Mouse (Mus musculus) left cerebral cortex, postnatal 10 days (tissue): ENCODE data around the gene Ptprd. TPM values are rescaled to one million over a fixed set of nuclear protein-coding genes. Genes with fewer than 3 reads are reported as not detected.

Source experiments
- DNase-seq, 2 experiments: peaks; one replicate each; pipeline ENCODE4 v3.0.0; 2021 to 2022; ENCODE audit warnings: low spot score in 2 of 2, mixed read lengths in 1 of 2; ENCODE audit errors: extremely low spot score in 1 of 2
- intact Hi-C: fragments of 180-260 bp; cut with DNase I; formaldehyde crosslinking; loops from one replicate; pipeline ENCODE4 v1.15.1; 2025
- total RNA-seq, 2 experiments: library from RNA; stranded (reverse); gene quantifications; 2 replicates each; pipeline ENCODE4 v1.2.3; 2021

Ptprd gene
- total RNA-seq, 2 experiments from 2014 or later = 402 to 420 TPM

GRCm38 (mm10) chr4:76241140-76241539 is 1970.6 kb downstream of the Ptprd start:
- DNase-seq = no peak
- intact Hi-C loops = no loop called here

DNA sequence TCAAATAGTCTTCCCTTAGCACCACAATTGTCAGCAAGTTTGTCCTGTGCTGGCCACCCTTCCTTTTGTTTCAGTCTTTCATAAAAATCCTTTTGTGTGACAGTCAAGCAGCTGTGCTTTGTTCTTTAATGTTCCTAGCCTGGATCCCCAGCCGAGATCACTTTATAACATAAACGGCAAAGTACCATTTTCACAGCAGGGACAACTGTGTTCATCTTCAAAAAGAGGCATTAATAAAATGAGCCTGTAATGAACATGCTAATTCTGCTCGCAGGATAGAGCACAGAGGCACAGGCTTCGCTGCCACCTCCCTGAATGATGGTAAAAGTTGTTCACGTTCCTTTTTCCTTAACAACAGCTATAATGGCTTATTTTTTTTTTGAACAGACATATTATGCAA is 1972.7 kb downstream of the Ptprd start:
- intact Hi-C loops = no loop called here

GRCm38 (mm10) chr4:76238577-76238976 is 1973.2 kb downstream of the Ptprd start:
- intact Hi-C loops = no loop called here
- no peak for DNase-seq

More for the DNA sequence above, 1972.7 kb downstream of the Ptprd start:
- no peak for DNase-seq

GRCm38 (mm10) chr4:76237827-76238226 is 1973.9 kb downstream of the Ptprd start:
- DNase-seq = no peak
- intact Hi-C loops = no loop called here

GRCm38 (mm10) chr4:76223720-76224119 is 1988.0 kb downstream of the Ptprd start:
- intact Hi-C loops = no loop called here
- DNase-seq = no peak

DNA sequence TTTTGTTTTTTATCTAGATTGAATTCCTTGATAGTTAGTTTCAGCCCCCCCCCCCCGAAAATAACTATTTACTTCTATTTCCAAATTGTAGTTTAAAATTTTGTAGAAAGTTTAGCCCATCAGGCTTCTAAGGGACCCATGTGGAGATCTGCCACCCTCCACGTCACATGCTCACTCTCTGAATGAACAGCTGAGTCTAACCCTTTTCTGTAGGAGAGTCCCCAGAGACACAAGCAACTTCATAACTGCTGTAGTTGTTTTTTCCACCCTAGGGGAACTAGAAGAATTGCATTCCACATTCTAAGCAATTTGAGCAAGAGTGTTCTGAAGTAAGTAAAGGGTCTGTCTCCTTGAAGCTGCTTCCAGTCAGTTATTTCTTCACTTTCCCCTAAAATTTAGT is 1989.2 kb downstream of the Ptprd start:
- no peak for DNase-seq
- intact Hi-C loops = no loop called here

DNA sequence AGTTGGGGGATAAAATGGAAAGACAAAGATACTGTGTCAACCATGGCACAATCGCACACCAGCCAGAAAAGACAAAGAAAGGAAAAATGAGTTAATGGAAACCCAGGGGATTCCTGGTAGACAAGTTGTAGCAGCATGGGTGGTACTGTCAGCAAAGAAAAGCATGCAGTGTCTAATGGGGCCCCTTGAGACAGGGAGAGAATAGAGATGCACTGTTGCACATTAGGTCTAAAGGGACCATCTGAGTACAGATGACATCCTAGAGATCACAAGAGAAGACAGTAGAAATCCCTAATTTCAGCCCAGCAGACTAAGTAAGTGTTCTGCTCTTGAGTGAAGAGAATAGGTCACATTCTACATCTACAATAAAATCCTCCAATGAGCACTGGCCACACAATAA is 1993.7 kb downstream of the Ptprd start:
- intact Hi-C loops = no loop called here
- DNase-seq = no peak

DNA sequence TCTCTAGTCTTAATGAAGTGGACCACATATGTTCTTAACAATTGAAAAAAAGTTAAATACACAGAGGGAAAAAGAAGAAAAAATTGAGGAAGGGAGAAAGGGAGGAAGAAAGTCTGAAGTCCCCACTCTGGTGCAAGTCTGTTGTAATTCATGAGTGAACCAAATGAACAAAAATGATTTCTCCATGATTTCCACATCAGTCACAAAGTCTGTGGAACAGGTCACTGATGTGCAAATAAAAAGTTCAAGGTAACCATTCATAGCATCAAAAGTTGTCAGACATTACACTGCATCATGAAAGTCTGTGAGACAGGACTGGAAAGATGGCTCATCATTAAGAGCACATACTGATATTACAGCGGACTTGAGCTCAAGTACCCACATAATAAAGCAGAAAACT is 1996.6 kb downstream of the Ptprd start:
- intact Hi-C loops = no loop called here
- no peak for DNase-seq

GRCm38 (mm10) chr4:76199321-76199720 is 2012.4 kb downstream of the Ptprd start:
- intact Hi-C loops = loop anchor here (10.0 kb wide), 1 partner anchor 245 kb away; no protein-coding TSS in a partner anchor
- no peak for DNase-seq

- intact Hi-C loops = loop anchor here (10.0 kb wide), 1 partner anchor 250 kb away; no protein-coding TSS in a partner anchor
- DNase-seq = no peak
These were observed 2017.0 kb downstream of the Ptprd start for GRCm38 (mm10) chr4:76194762-76195161.

DNA sequence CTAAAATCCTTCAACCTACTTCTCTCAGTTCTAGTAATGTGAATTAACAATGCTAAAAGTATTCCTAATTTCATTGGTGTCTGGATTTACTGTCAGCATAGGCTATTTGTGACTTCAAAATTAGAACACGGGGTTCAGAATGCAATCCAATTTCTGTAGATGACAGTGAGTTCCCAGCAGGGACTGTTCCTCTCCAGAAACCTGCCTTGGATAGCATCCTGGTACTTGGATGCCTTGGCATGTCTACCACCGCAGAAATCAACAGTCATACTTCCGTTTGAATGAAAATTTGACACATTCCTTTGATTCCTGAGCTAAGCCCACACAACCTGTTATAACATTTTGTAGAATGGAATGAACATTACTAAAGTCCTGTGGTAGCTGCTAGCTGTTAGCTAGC is 2018.3 kb downstream of the Ptprd start:
- DNase-seq = no peak
- intact Hi-C loops = loop anchor here (10.0 kb wide), 1 partner anchor 251 kb away; no protein-coding TSS in a partner anchor

DNA sequence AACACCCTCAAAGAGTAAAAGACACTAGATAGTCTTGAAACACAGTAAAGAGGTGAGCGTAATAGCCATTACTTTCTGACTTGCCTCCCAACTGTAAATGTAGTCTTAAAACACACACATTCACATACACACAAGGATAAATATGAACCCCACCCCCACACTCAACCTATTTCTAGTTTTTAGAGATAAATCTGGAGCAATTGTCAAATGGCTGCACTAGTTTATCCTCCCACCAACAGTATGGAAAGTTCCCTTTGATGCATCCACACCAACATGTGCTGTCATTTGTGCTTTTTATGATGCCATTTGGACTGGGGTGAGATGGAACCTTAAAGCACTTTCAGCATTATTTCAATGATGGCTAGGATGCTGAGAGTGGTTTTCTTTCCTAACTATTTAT is 2019.7 kb downstream of the Ptprd start:
- DNase-seq = no peak
- intact Hi-C loops = loop anchor here (10.0 kb wide), 1 partner anchor 253 kb away; no protein-coding TSS in a partner anchor

DNA sequence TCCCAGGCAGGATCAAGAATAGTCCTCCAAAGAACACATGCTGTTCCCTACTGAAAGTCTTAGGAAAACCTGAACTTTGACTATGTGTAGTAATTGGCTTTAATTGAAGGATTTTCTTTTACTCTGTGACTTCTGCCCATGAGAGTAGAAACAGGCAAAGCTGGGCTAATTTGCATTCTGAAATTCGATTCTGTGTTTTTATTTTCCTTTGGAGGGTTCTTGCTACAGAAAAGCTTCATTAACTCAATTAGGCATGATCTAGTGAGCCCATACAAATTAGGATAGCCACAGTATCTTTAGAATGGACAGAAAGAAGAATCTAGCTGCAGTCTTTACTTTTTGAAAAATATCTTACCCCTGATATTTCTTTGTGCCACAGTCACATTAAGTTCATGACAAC is 2021.0 kb downstream of the Ptprd start:
- intact Hi-C loops = loop anchor here (10.0 kb wide), 1 partner anchor 254 kb away; no protein-coding TSS in a partner anchor
- DNase-seq = no peak

- no peak for DNase-seq
- intact Hi-C loops = no loop called here
These were observed 2028.7 kb downstream of the Ptprd start for GRCm38 (mm10) chr4:76183095-76183494.

- intact Hi-C loops = no loop called here
- DNase-seq = no peak
These were observed 2032.3 kb downstream of the Ptprd start for GRCm38 (mm10) chr4:76179497-76179896.

- DNase-seq = peak; percentile 11 to 44
- intact Hi-C loops = no loop called here
These were observed 2036.7 kb downstream of the Ptprd start for GRCm38 (mm10) chr4:76175086-76175485.

DNA sequence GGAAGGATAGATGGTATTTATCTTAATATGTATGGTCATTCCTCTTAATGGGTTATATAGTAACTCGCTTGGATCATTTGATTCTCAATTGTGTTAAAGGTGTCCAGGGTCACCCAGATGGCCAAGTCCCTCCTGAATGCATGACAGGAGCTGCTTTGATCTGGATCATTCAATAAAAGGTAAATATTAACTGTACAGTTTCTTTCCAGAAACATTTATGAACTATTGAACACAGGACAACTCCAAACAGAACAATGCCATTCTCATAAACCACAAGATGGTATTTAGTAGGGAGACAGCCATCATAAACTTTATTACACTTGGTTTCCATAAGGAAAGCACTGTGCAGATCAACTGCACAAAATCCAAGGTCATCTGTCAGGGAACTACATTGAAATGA is 2056.0 kb downstream of the Ptprd start:
- intact Hi-C loops = no loop called here

DNA sequence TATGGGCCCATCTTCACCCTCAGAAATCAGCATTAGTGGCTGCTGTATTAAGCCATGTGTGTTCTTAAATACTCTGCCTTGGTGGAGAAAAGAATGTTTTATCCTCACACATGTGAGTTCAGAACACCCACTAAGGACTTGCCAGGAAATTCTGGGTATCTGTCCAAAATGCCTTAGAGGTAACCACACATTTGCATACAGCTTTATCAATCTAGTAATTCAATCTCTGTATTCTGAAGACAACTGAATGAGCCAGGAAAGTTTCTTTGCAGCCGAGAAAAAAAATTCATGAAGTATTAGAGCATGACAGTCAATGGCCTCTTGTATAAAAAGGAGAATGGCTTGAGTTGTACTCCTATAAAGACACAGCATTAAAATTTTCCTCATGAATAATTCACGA is 2057.6 kb downstream of the Ptprd start:
- intact Hi-C loops = no loop called here
- no peak for DNase-seq

More for the DNA sequence above, 2056.0 kb downstream of the Ptprd start:
- no peak for DNase-seq

- DNase-seq = no peak
- intact Hi-C loops = no loop called here
These were observed 2066.8 kb downstream of the Ptprd start for GRCm38 (mm10) chr4:76144925-76145324.

- intact Hi-C loops = no loop called here
- no peak for DNase-seq
These were observed 2067.4 kb downstream of the Ptprd start for GRCm38 (mm10) chr4:76144333-76144732.

- no peak for DNase-seq
- intact Hi-C loops = no loop called here
These were observed 2073.9 kb downstream of the Ptprd start for GRCm38 (mm10) chr4:76137901-76138300.
